Mouse (Mus musculus) ES-Bruce4 (cell line): ENCODE results near the gene Mier1. TPM values are rescaled to one million over a fixed set of nuclear protein-coding genes. Genes with fewer than 3 reads are reported as not detected.

Experiments used
- H3K27ac ChIP-seq: 2 replicates; pipeline ENCODE4 v1.5.1; 2012; ENCODE audit warnings: low read length, inconsistent platforms; ENCODE audit not compliant: insufficient read depth
- H3K27me3 ChIP-seq: 2 replicates; pipeline ENCODE4 v1.6.1; 2012; ENCODE audit warnings: mild to moderate bottlenecking, low read length, inconsistent platforms; ENCODE audit not compliant: control insufficient read depth, poor library complexity, insufficient read depth, severe bottlenecking
- H3K36me3 ChIP-seq: 2 replicates; pipeline ENCODE4 v1.6.1; 2012; ENCODE audit warnings: inconsistent platforms, mild to moderate bottlenecking, low read length, moderate library complexity; ENCODE audit not compliant: control insufficient read depth, poor library complexity, insufficient read depth, severe bottlenecking
- H3K4me1 ChIP-seq: one replicate; pipeline ENCODE4 v1.8.1; 2011; ENCODE audit warnings: low read length; ENCODE audit not compliant: control insufficient read depth, insufficient read depth
- H3K4me3 ChIP-seq: 2 replicates; pipeline ENCODE4 v1.5.1; 2011; ENCODE audit warnings: low read depth, mild to moderate bottlenecking, low read length
- H3K9ac ChIP-seq: 2 replicates; pipeline ENCODE4 v1.6.1; 2012; ENCODE audit warnings: low read depth, mild to moderate bottlenecking, inconsistent platforms; ENCODE audit not compliant: poor library complexity, severe bottlenecking
- H3K9me3 ChIP-seq: replicated peaks from 2 replicates; pipeline ENCODE4 v1.6.1; 2012; ENCODE audit warnings: mild to moderate bottlenecking, low read length, inconsistent platforms; ENCODE audit not compliant: control insufficient read depth, poor library complexity, insufficient read depth, severe bottlenecking
- CTCF ChIP-seq: IDR thresholded peaks from one replicate; pipeline ENCODE4 v1.8.1; 2011; ENCODE audit warnings: low read depth, low read length
- EP300 ChIP-seq: IDR thresholded peaks from 2 replicates; pipeline ENCODE4 v1.6.1; 2011; ENCODE audit warnings: low read depth, low read length; ENCODE audit not compliant: insufficient read depth
- POLR2A ChIP-seq: IDR thresholded peaks from one replicate; pipeline ENCODE4 v1.8.1; 2011; ENCODE audit warnings: low read length; ENCODE audit not compliant: insufficient read depth
- polyA plus RNA-seq: library from polyadenylated mRNA; stranded (reverse); fragments of >200 nt; gene quantifications from 2 replicates; pipeline ENCODE4 v1.2.4, GENCODE M21; 2011; ENCODE audit warnings: low read depth; ENCODE audit not compliant: missing spikeins, insufficient read depth, insufficient read length

Mier1 gene
- polyA plus RNA-seq, 1 experiment, result 85.0 TPM

GRCm38 (mm10) chr4:103208553-103208952 is 94.4 kb downstream of the Mier1 start:
- Histone ChIP-seq H3K4me3 (no peak overlapping the region), H3K9me3 (no peaks in the 10 kb centered on the region), H3K27me3 (no peaks in the 10 kb centered on the region), H3K4me1 (no peaks in the 10 kb centered on the region), H3K36me3 (peaks cover 14% of the 10 kb centered on the region), H3K9ac (no peak overlapping the region), H3K27ac (no peak overlapping the region)
- TF ChIP-seq EP300 (no peak), CTCF (no peak), POLR2A (no peak)

GRCm38 (mm10) chr4:103213859-103214497 is 99.8 kb downstream of the Mier1 start:
- H3K9me3 ChIP-seq, result no peaks in the 10 kb centered on the region
- peak overlapping the region; percentile 97 for H3K9ac ChIP-seq
- TF ChIP-seq CTCF (no peak), POLR2A (no peak), EP300 (no peak)
- H3K36me3 ChIP-seq, result peaks cover 6% of the 10 kb centered on the region
- no peaks in the 10 kb centered on the region for H3K27me3 ChIP-seq
- H3K27ac ChIP-seq, result no peak overlapping the region
- H3K4me3 ChIP-seq, result peak overlapping the region; percentile 87
- no peaks in the 10 kb centered on the region for H3K4me1 ChIP-seq

GRCm38 (mm10) chr4:103214498-103214924 is 100.3 kb downstream of the Mier1 start:
- TF ChIP-seq EP300, result no peak
- TF ChIP-seq CTCF, result no peak
- no peak for TF ChIP-seq POLR2A
- Histone ChIP-seq H3K4me3 (peak overlapping the region; percentile 87), H3K36me3 (peaks cover 4% of the 10 kb centered on the region), H3K4me1 (no peaks in the 10 kb centered on the region), H3K9me3 (no peaks in the 10 kb centered on the region), H3K27me3 (no peaks in the 10 kb centered on the region), H3K27ac (no peak overlapping the region), H3K9ac (peak overlapping the region; percentile 97)

Other genes starting within 250 kb of the Mier1 start
- gene Tctex1d1, start 135.8 kb upstream of the Mier1 start, polyA plus RNA-seq, result not detected in 2 replicates
- gene Insl5, start 87.5 kb upstream of the Mier1 start, polyA plus RNA-seq, result not detected in 2 replicates
- gene Wdr78, start 165 bp downstream of the Mier1 start, polyA plus RNA-seq, result 1.8 and 1.9 TPM in 2 replicates
- gene Slc35d1, start 100.8 kb downstream of the Mier1 start, polyA plus RNA-seq, result 14.1 and 15.0 TPM in 2 replicates
- gene 4921539E11Rik, start 176.5 kb downstream of the Mier1 start, polyA plus RNA-seq, result not detected in 2 replicates
- gene Oma1, start 199.4 kb downstream of the Mier1 start, polyA plus RNA-seq, result 18.0 and 25.8 TPM in 2 replicates